Mouse (Mus musculus): ENCODE data around the gene Tcf12.

DNA sequence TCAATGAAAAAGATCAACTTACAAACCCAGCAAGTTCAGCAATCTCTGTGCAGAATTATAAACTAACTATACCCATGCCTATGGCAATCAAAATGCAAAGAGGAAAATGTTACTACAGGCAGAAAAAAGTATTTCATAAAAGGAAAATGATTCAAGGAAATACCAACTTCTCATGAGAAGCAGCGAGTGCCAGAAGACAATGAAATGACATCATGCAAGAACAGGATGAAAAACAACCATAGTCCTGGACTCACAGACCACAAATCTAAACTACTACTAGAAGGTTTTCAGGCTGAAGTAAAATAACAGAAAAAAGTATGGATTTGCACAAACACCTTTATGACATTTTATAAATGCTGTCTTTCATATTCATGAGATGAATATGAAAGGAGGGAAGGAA, 82.1 kb downstream of the Tcf12 start:
- no peak for TF ChIP-seq SIN3A (IDR thresholded peaks at IDR 0.05; ENCODE audit: low read length)
- no peak for TF ChIP-seq POLR2A (IDR thresholded peaks at IDR 0.05; ENCODE audit: low read depth, low read length)
- TF ChIP-seq BHLHE40 (IDR thresholded peaks at IDR 0.05; ENCODE audit: low read depth, low read length) = no peak

All from CH12.LX (cell line).